Mouse (Mus musculus): Measurements from ENCODE around the gene Trp53i11.
A peak's percentile ranks its signal among the peaks of the same experiment; 100 is the strongest.

Gene Trp53i11

GRCm38 (mm10) chr2:93187323-93187996 lies at the start of gene Trp53i11:
Gene Trp53i11, plus strand, starts transcription at chr2:93187548.
- DNase-seq (ENCODE audit: low read depth, low spot score): peak; percentile 60

- no peak for DNase-seq (ENCODE audit: low read depth, low spot score)
These were observed 47.9 kb upstream of the Trp53i11 start for GRCm38 (mm10) chr2:93139476-93139875.

GRCm38 (mm10) chr2:93141329-93141728 lies 46.0 kb upstream of the Trp53i11 start:
- DNase-seq (ENCODE audit: low read depth, low spot score): no peak

- no peak for DNase-seq (ENCODE audit: low read depth, low spot score)
These were observed 44.7 kb upstream of the Trp53i11 start for GRCm38 (mm10) chr2:93142616-93143015.

- DNase-seq (ENCODE audit: low read depth, low spot score): no peak
These were observed 43.2 kb upstream of the Trp53i11 start for GRCm38 (mm10) chr2:93144126-93144525.

GRCm38 (mm10) chr2:93150009-93150408 lies 37.3 kb upstream of the Trp53i11 start:
- DNase-seq (ENCODE audit: low read depth, low spot score): no peak

GRCm38 (mm10) chr2:93150673-93151450 lies 36.5 kb upstream of the Trp53i11 start:
- DNase-seq (ENCODE audit: low read depth, low spot score): no peak

- no peak for DNase-seq (ENCODE audit: low read depth, low spot score)
These were observed 35.2 kb upstream of the Trp53i11 start for GRCm38 (mm10) chr2:93152191-93152601.

GRCm38 (mm10) chr2:93152883-93153491 lies 34.4 kb upstream of the Trp53i11 start:
- DNase-seq (ENCODE audit: low read depth, low spot score): no peak

- no peak for DNase-seq (ENCODE audit: low read depth, low spot score)
These were observed 33.5 kb upstream of the Trp53i11 start for GRCm38 (mm10) chr2:93153833-93154232.

GRCm38 (mm10) chr2:93154486-93155032 lies 32.8 kb upstream of the Trp53i11 start:
- no peak for DNase-seq (ENCODE audit: low read depth, low spot score)

GRCm38 (mm10) chr2:93160467-93161035 lies 26.8 kb upstream of the Trp53i11 start:
- no peak for DNase-seq (ENCODE audit: low read depth, low spot score)

GRCm38 (mm10) chr2:93161914-93162664 lies 25.3 kb upstream of the Trp53i11 start:
- DNase-seq (ENCODE audit: low read depth, low spot score): no peak

GRCm38 (mm10) chr2:93162791-93163190 lies 24.6 kb upstream of the Trp53i11 start:
- DNase-seq (ENCODE audit: low read depth, low spot score): no peak

GRCm38 (mm10) chr2:93163317-93163716 lies 24.0 kb upstream of the Trp53i11 start:
- no peak for DNase-seq (ENCODE audit: low read depth, low spot score)

- DNase-seq (ENCODE audit: low read depth, low spot score): no peak
These were observed 23.5 kb upstream of the Trp53i11 start for GRCm38 (mm10) chr2:93163750-93164335.

GRCm38 (mm10) chr2:93166295-93166694 lies 21.1 kb upstream of the Trp53i11 start:
- DNase-seq (ENCODE audit: low read depth, low spot score): no peak

- no peak for DNase-seq (ENCODE audit: low read depth, low spot score)
These were observed 20.5 kb upstream of the Trp53i11 start for GRCm38 (mm10) chr2:93166734-93167406.

GRCm38 (mm10) chr2:93170156-93170844 lies 17.0 kb upstream of the Trp53i11 start:
- no peak for DNase-seq (ENCODE audit: low read depth, low spot score)

- no peak for DNase-seq (ENCODE audit: low read depth, low spot score)
These were observed 16.5 kb upstream of the Trp53i11 start for GRCm38 (mm10) chr2:93170845-93171200.
